Mouse (Mus musculus) small intestine, adult 2 months (tissue): ENCODE results near the gene Cpt1a.

Experiments
- CTCF ChIP-seq: fragments of 200-500 bp; IDR thresholded peaks from 2 replicates; pipeline ENCODE4 v1.5.1; 2012; ENCODE audit warnings: low read depth, mild to moderate bottlenecking, control low read depth, inconsistent platforms, low read length, moderate library complexity, mixed read lengths; ENCODE audit not compliant: insufficient replicate concordance, insufficient read length; ENCODE audit errors: extremely low read depth
- POLR2A ChIP-seq: fragments of 200-500 bp; IDR thresholded peaks from 2 replicates; pipeline ENCODE4 v1.6.1; 2012; ENCODE audit warnings: low read depth, mild to moderate bottlenecking, control low read depth, inconsistent platforms, low read length, moderate library complexity

DNA sequence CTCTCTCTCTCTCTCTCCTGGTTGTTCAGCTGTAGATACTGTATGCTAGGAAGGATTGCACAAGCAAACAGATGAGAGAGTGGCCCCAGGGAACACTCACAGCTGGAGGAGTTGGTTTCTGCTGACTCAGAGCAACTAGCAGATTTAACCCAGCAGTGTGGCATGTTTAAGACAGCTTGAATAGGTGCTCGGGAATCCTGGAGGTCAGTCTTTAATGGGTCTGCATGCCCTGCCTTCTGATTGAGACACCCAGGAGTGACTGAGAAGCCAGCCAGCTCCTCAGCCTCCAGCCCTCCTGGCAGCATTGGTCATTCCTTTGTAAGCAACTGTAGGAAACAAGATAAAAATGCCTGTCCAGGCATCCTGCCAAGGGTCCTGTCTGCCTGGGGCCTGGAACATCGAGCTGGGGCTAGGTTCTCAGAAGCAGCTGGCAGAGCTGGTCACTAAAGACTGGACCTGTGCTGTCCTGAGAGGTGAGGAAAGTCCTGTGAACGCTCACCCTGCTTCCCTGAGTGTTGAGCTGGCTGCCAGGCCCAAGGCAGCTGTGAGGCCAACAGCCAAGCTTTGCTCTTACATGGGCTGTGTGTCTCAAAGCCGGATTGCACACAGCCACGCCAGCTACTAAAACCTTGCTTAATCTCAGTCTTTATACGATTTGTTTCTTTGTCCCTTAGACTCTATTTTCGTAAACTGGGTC is 31.4 kb downstream of the Cpt1a start:
- TF ChIP-seq CTCF (no peak), POLR2A (no peak)
